Mouse (Mus musculus) intestine, postnatal 0 days (tissue): ENCODE measurements around the gene Selenov. TPM values are rescaled to one million over a fixed set of nuclear protein-coding genes. Genes with fewer than 3 reads are reported as not detected.
"Not testable (repeated sequence)": the region's sequence is repeated elsewhere in the genome, so short reads cannot be mapped to it uniquely, and the experiment has no call there.

Experiments
- ATAC-seq: fragments of 200-750 bp; cut with Nextera tagmentation; 2 replicates; pipeline ENCODE4 v1.8.0; 2017; ENCODE audit warnings: mild to moderate bottlenecking, moderate TSS enrichment, moderate library complexity
- H3K27ac ChIP-seq: fragments of 300-500 bp; sonication (generic); 2 replicates; pipeline ENCODE4 v1.5.1; 2014; ENCODE audit warnings: mild to moderate bottlenecking, low read depth, low read length, moderate library complexity
- H3K27me3 ChIP-seq: fragments of 300-500 bp; sonication (generic); replicated peaks from 2 replicates; pipeline ENCODE4 v1.6.1; 2014; ENCODE audit warnings: low read length, mixed read lengths; ENCODE audit not compliant: control insufficient read depth, insufficient read depth
- H3K36me3 ChIP-seq: fragments of 300-500 bp; sonication (generic); 2 replicates; pipeline ENCODE4 v1.6.1; 2014; ENCODE audit warnings: mild to moderate bottlenecking, moderate library complexity; ENCODE audit not compliant: control insufficient read depth, insufficient read depth
- H3K4me1 ChIP-seq: fragments of 300-500 bp; sonication (generic); replicated peaks from 2 replicates; pipeline ENCODE4 v1.6.1; 2014; ENCODE audit warnings: antibody characterized with exemption, low read length, mixed read lengths; ENCODE audit not compliant: control insufficient read depth, insufficient read depth
- H3K4me2 ChIP-seq: fragments of 300-500 bp; sonication (generic); replicated peaks from 2 replicates; pipeline ENCODE4 v1.6.1; 2014; ENCODE audit warnings: low read depth, mild to moderate bottlenecking, moderate library complexity
- H3K4me3 ChIP-seq: fragments of 300-500 bp; sonication (generic); 2 replicates; pipeline ENCODE4 v1.5.1; 2014; ENCODE audit warnings: low read depth, low read length
- H3K9ac ChIP-seq: fragments of 300-500 bp; sonication (generic); 2 replicates; pipeline ENCODE4 v1.6.1; 2014; ENCODE audit warnings: mild to moderate bottlenecking, low read depth, low read length
- H3K9me3 ChIP-seq: fragments of 300-500 bp; sonication (generic); 2 replicates; pipeline ENCODE4 v1.6.1; 2016; ENCODE audit warnings: mixed run types; ENCODE audit not compliant: control insufficient read depth
- CTCF ChIP-seq: sonication (generic); IDR thresholded peaks from 2 replicates; pipeline ENCODE4 v1.5.1; 2016; ENCODE audit warnings: low read depth, mild to moderate bottlenecking, control low read depth, antibody characterized with exemption, moderate library complexity
- WGBS: fragments of 180-500 bp; shearing (Covaris S2); extraction: QIAGEN DNeasy Blood & Tissue Kit; methylation state at CpG from one replicate; pipeline ENCODE4 v1.1.7; 2014; 5-methylcytosine and 5-hydroxymethylcytosine counted together
- polyA plus RNA-seq: library from polyadenylated mRNA; unstranded; fragments of >200 nt; fragmentation: Nextera tagmentation; extraction: Ambion mirVana; gene quantifications from 2 replicates; pipeline ENCODE4 v1.2.1, GENCODE M21; 2015

The Selenov gene
- polyA plus RNA-seq, 1 experiment from 2014 or later: not detected

DNA sequence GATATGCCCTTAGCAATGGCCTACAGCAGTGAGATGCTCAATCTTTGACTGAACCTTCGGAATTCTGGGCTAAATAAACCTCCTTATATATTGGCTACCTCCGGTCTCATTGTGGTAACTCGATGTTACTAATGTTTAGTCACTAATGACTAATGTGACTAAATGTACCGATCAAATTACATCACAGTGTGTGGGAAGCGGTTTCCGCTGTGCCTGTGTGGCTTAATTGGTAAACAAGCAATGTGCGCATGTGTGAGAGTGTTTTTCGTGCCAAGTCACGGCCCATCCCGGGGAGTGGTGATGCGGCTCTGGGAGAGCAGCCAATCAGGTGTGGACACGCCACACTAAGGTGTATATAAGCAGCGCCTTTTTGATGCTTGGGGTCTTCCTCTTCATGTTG is 25.6 kb downstream of the Selenov start:
- Histone ChIP-seq H3K4me3 (no peak overlapping the region), H3K9me3 (no peaks in the 10 kb centered on the region), H3K9ac (no peak overlapping the region), H3K27ac (no peak overlapping the region), H3K4me1 (no peaks in the 10 kb centered on the region), H3K27me3 (no peaks in the 10 kb centered on the region), H3K36me3 (no peaks in the 10 kb centered on the region), H3K4me2 (no peak overlapping the region)
- 86% methylated on average over 13 of the region's 13 CpGs for WGBS
- no peak for TF ChIP-seq CTCF
- no peak for ATAC-seq

GRCm38 (mm10) chr7:28263786-28264185 is 27.2 kb downstream of the Selenov start:
- Histone ChIP-seq H3K4me2 (no peak overlapping the region), H3K27ac (no peak overlapping the region), H3K9me3 (no peaks in the 10 kb centered on the region), H3K36me3 (no peaks in the 10 kb centered on the region), H3K4me1 (no peaks in the 10 kb centered on the region), H3K27me3 (no peaks in the 10 kb centered on the region), H3K9ac (no peak overlapping the region), H3K4me3 (no peak overlapping the region)
- ATAC-seq: peak; percentile 8; the same call in 1 of the 2 replicates
- 4% methylated on average over 14 of the region's 15 CpGs for WGBS
- TF ChIP-seq CTCF: no peak

GRCm38 (mm10) chr7:28262861-28263260 is 28.1 kb downstream of the Selenov start:
- WGBS: 41% methylated on average over 5 of the region's 5 CpGs
- Histone ChIP-seq H3K9me3 (no peaks in the 10 kb centered on the region), H3K36me3 (no peaks in the 10 kb centered on the region), H3K4me2 (no peak overlapping the region), H3K4me3 (no peak overlapping the region), H3K9ac (no peak overlapping the region), H3K27me3 (no peaks in the 10 kb centered on the region), H3K27ac (no peak overlapping the region), H3K4me1 (no peaks in the 10 kb centered on the region)
- no peak for ATAC-seq
- no peak for TF ChIP-seq CTCF

- H3K36me3 ChIP-seq: no peaks in the 10 kb centered on the region
- no peak overlapping the region for H3K9ac ChIP-seq
- 81% methylated on average over 6 of the region's 6 CpGs for WGBS
- H3K4me3 ChIP-seq: no peak overlapping the region
- no peak overlapping the region for H3K27ac ChIP-seq
- TF ChIP-seq CTCF: peak; percentile 40
- H3K9me3 ChIP-seq: no peaks in the 10 kb centered on the region
- H3K4me2 ChIP-seq: no peak overlapping the region
- no peaks in the 10 kb centered on the region for H3K4me1 ChIP-seq
- ATAC-seq: no peak
- no peaks in the 10 kb centered on the region for H3K27me3 ChIP-seq
These were observed 35.5 kb downstream of the Selenov start for GRCm38 (mm10) chr7:28255476-28255875.

DNA sequence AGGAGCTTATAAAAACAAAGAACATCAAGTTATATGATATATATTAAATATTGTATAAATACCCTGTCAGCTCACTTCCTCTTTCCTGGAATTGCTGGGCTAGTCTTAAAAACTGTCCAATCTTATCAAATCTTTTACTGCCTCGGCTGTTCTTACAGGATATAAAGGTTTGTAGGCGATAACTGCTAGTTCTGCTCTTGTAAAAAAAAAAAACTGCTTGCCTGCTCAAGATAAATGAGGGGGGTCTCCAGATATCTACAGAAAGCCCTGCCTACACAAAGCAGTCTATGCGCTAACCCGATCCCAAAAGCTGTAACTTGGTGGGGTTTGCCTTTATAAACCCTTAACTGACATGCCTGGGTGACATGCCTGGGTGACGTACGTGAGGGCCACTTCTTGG is 36.4 kb downstream of the Selenov start:
- no peak for ATAC-seq
- Histone ChIP-seq H3K4me2 (no peak overlapping the region), H3K9ac (no peak overlapping the region), H3K27me3 (no peaks in the 10 kb centered on the region), H3K36me3 (no peaks in the 10 kb centered on the region), H3K4me1 (no peaks in the 10 kb centered on the region), H3K27ac (no peak overlapping the region), H3K9me3 (no peaks in the 10 kb centered on the region), H3K4me3 (no peak overlapping the region)
- 80% methylated on average over 6 of the region's 6 CpGs for WGBS
- no peak for TF ChIP-seq CTCF

DNA sequence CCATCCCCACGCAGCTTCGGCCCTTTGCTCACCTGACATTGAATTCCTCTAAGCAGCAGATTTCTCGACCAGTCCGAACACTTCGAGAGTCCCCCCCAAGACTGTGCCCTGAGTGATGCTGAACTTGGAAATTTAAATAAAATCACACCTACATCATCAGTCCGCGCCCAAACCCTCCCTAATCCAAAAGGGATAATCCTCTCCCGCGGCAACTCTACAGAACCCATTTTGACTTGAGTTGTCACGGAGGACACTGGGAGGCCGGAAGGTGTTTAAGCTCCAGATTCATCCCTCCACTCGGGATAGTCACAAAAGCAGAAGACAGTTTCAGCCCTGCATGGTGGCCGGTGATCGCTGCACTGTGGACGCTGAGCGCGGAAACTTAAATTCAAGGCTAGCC is 39.0 kb downstream of the Selenov start:
- Histone ChIP-seq H3K9me3 (no peaks in the 10 kb centered on the region), H3K9ac (no peak overlapping the region), H3K4me1 (no peaks in the 10 kb centered on the region), H3K4me3 (no peak overlapping the region), H3K4me2 (no peak overlapping the region), H3K27me3 (no peaks in the 10 kb centered on the region), H3K36me3 (no peaks in the 10 kb centered on the region), H3K27ac (no peak overlapping the region)
- 89% methylated on average over 17 of the region's 17 CpGs for whole genome bisulfite sequencing
- TF ChIP-seq CTCF: no peak
- ATAC-seq: no peak

DNA sequence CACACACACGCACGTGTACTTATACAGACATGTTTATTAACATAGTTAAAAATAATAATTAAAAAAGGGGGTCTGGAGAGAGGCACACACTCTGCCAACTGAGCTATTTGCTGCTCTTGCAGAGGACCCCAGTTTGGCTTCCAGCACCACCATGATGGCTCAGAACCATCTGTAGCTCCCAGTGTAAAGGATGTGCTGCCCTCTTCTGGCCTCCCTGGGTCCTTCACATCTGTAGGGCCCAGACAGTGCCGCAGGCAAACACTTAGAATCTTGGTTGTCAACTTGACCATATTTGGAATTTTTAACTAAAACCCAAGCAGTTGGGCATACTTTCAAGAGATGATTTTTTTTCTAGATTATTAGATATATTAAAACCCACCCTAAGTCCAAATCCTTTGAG is 42.0 kb downstream of the Selenov start:
- H3K36me3 ChIP-seq: no peaks in the 10 kb centered on the region
- no peaks in the 10 kb centered on the region for H3K27me3 ChIP-seq
- 87% methylated on average over 3 of the region's 3 CpGs for WGBS
- no peak overlapping the region for H3K27ac ChIP-seq
- H3K4me3 ChIP-seq: no peak overlapping the region
- H3K9ac ChIP-seq: no peak overlapping the region
- no peaks in the 10 kb centered on the region for H3K4me1 ChIP-seq
- H3K9me3 ChIP-seq: no peaks in the 10 kb centered on the region
- no peak for ATAC-seq
- TF ChIP-seq CTCF: no peak
- no peak overlapping the region for H3K4me2 ChIP-seq

- not testable (repeated sequence) for H3K4me1 ChIP-seq, H3K4me3 ChIP-seq, H3K36me3 ChIP-seq, H3K4me2 ChIP-seq, H3K9me3 ChIP-seq, H3K27me3 ChIP-seq, H3K27ac ChIP-seq, H3K9ac ChIP-seq, ATAC-seq
- WGBS: 61% methylated on average over 2 of the region's 2 CpGs
These were observed 47.0 kb downstream of the Selenov start for GRCm38 (mm10) chr7:28243943-28244342.
